Mouse (Mus musculus): ENCODE data around the gene Mnx1. TPM values are rescaled to one million over a fixed set of nuclear protein-coding genes. Genes with fewer than 3 reads are reported as not detected.
A peak's percentile ranks its signal among the peaks of the same experiment; 100 is the strongest.

Gene Mnx1
- polyA plus RNA-seq, 1 experiment, result not detected

DNA sequence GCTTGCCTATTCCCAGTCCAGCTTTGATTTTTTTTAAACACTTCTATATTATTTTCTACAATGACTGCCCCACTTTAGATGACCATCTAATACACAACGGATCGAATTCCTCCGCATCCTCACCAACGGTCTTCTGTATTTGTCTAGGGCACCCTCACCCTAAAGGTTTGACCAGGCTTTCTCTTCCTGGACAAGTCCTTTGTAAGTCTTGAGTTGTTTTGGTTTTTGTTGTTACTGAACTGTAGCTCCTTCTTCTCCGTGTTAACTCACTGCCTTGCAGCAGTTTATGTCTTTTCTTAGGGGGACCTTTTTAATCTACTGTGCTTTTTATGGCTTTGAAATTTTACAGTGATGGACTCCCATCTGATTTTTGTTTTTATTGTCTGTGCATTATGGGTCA lies 8.0 kb downstream of the Mnx1 start:
- no peak overlapping the region for H3K4me3 ChIP-seq (ENCODE audit: extremely low read depth, insufficient read depth, insufficient read length)
- 24% methylated on average over 5 of the region's 5 CpGs for WGBS
- peaks cover 4% of the 10 kb centered on the region; the same call in 1 of the 2 replicates for H3K4me1 ChIP-seq (ENCODE audit: control insufficient read depth, insufficient read depth, insufficient read length)
- H3K27ac ChIP-seq (ENCODE audit: insufficient read depth, low read length), result no peak overlapping the region
- no peaks in the 10 kb centered on the region for H3K36me3 ChIP-seq (ENCODE audit: control insufficient read depth, insufficient read depth, low read length)
- TF ChIP-seq POLR2A (IDR thresholded peaks at IDR 0.05; ENCODE audit: low read depth, low read length) (no peak), CTCF (IDR thresholded peaks at IDR 0.05; ENCODE audit: extremely low read depth, insufficient read depth, insufficient read length, insufficient replicate concordance) (no peak)
- no peak for DNase-seq (ENCODE audit: low read depth in 1 of 2, low spot score in 2 of 2)
- H3K27me3 ChIP-seq (ENCODE audit: control insufficient read depth, insufficient read depth, low read length), result peaks cover 33% of the 10 kb centered on the region

- Histone ChIP-seq H3K27ac (ENCODE audit: insufficient read depth, low read length) (no peak overlapping the region), H3K4me1 (ENCODE audit: control insufficient read depth, insufficient read depth, insufficient read length) (peaks cover 4% of the 10 kb centered on the region; the same call in 1 of the 2 replicates), H3K36me3 (ENCODE audit: control insufficient read depth, insufficient read depth, low read length) (no peaks in the 10 kb centered on the region), H3K27me3 (ENCODE audit: control insufficient read depth, insufficient read depth, low read length) (peaks cover 28% of the 10 kb centered on the region), H3K4me3 (ENCODE audit: extremely low read depth, insufficient read depth, insufficient read length) (no peak overlapping the region)
- DNase-seq (ENCODE audit: low read depth in 1 of 2, low spot score in 2 of 2), result no peak
- TF ChIP-seq POLR2A (IDR thresholded peaks at IDR 0.05; ENCODE audit: low read depth, low read length), result no peak
- TF ChIP-seq CTCF (IDR thresholded peaks at IDR 0.05; ENCODE audit: extremely low read depth, insufficient read depth, insufficient read length, insufficient replicate concordance), result no peak
- 19% methylated on average over 4 of the region's 4 CpGs for WGBS
These were observed 8.8 kb downstream of the Mnx1 start for GRCm38 (mm10) chr5:29469501-29469900.

DNA sequence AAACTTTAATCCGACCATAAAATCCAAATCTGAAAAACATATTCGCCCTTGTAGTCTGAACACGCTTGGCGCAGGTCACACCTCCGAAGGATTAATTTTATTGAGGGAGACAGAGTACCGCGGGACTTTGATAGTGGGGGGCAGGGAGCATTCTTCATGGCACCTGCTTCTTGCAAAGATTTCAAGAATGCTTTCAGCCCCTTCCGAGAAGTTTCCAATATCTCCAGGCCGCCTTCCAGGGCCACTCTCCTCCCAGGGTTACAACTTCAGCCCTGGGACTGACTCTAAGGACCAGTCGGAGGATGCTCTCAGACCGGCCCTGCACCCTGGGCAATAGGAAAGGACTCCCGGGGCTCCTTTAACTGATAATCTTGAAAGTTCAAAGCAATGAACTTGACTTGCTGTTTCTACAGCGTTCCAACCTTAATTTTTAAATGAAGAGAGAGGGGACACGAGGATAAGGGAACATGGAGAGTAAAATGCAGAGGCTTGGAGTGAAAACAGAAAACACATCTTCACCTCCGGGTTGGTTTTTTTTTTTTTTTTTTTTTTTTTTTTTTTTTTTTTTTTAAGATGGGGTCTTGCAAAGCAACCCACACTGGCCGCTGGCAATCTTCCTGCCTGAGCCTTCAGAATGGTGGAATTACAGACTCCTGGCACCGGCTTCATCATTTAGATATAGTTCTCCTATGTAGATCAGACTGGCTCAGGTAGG lies 9.8 kb downstream of the Mnx1 start:
- peaks cover 4% of the 10 kb centered on the region; the same call in 1 of the 2 replicates for H3K4me1 ChIP-seq (ENCODE audit: control insufficient read depth, insufficient read depth, insufficient read length)
- WGBS, result 5% methylated on average over 17 of the region's 17 CpGs
- TF ChIP-seq POLR2A (IDR thresholded peaks at IDR 0.05; ENCODE audit: low read depth, low read length) (no peak), CTCF (IDR thresholded peaks at IDR 0.05; ENCODE audit: extremely low read depth, insufficient read depth, insufficient read length, insufficient replicate concordance) (no peak)
- no peak for DNase-seq (ENCODE audit: low read depth in 1 of 2, low spot score in 2 of 2)
- H3K36me3 ChIP-seq (ENCODE audit: control insufficient read depth, insufficient read depth, low read length), result no peaks in the 10 kb centered on the region
- H3K27me3 ChIP-seq (ENCODE audit: control insufficient read depth, insufficient read depth, low read length), result peaks cover 19% of the 10 kb centered on the region
- peak overlapping the region; percentile 28 for H3K4me3 ChIP-seq (ENCODE audit: extremely low read depth, insufficient read depth, insufficient read length)
- H3K27ac ChIP-seq (ENCODE audit: insufficient read depth, low read length), result no peak overlapping the region

GRCm38 (mm10) chr5:29467489-29468350 lies 10.6 kb downstream of the Mnx1 start:
- no peak for DNase-seq (ENCODE audit: low read depth in 1 of 2, low spot score in 2 of 2)
- Histone ChIP-seq H3K27me3 (ENCODE audit: control insufficient read depth, insufficient read depth, low read length) (peaks cover 17% of the 10 kb centered on the region), H3K36me3 (ENCODE audit: control insufficient read depth, insufficient read depth, low read length) (no peaks in the 10 kb centered on the region), H3K4me3 (ENCODE audit: extremely low read depth, insufficient read depth, insufficient read length) (peak overlapping the region; percentile 28), H3K4me1 (ENCODE audit: control insufficient read depth, insufficient read depth, insufficient read length) (peaks cover 4% of the 10 kb centered on the region; the same call in 1 of the 2 replicates), H3K27ac (ENCODE audit: insufficient read depth, low read length) (no peak overlapping the region)
- TF ChIP-seq CTCF (IDR thresholded peaks at IDR 0.05; ENCODE audit: extremely low read depth, insufficient read depth, insufficient read length, insufficient replicate concordance) (no peak), POLR2A (IDR thresholded peaks at IDR 0.05; ENCODE audit: low read depth, low read length) (no peak)
- WGBS, result 10% methylated on average over 67 of the region's 67 CpGs

- peaks cover 2% of the 10 kb centered on the region; the same call in 1 of the 2 replicates for H3K27me3 ChIP-seq (ENCODE audit: control insufficient read depth, insufficient read depth, low read length)
- H3K36me3 ChIP-seq (ENCODE audit: control insufficient read depth, insufficient read depth, low read length), result no peaks in the 10 kb centered on the region
- H3K4me1 ChIP-seq (ENCODE audit: control insufficient read depth, insufficient read depth, insufficient read length), result peaks cover 4% of the 10 kb centered on the region; the same call in 1 of the 2 replicates
- 87% methylated on average over 9 of the region's 9 CpGs for WGBS
- TF ChIP-seq CTCF (IDR thresholded peaks at IDR 0.05; ENCODE audit: extremely low read depth, insufficient read depth, insufficient read length, insufficient replicate concordance), result no peak
- TF ChIP-seq POLR2A (IDR thresholded peaks at IDR 0.05; ENCODE audit: low read depth, low read length), result no peak
- DNase-seq (ENCODE audit: low read depth in 1 of 2, low spot score in 2 of 2), result no peak
- no peak overlapping the region for H3K4me3 ChIP-seq (ENCODE audit: extremely low read depth, insufficient read depth, insufficient read length)
- no peak overlapping the region for H3K27ac ChIP-seq (ENCODE audit: insufficient read depth, low read length)
These were observed 15.2 kb downstream of the Mnx1 start for GRCm38 (mm10) chr5:29462943-29463686.

GRCm38 (mm10) chr5:29456895-29457656 lies 21.2 kb downstream of the Mnx1 start:
- Histone ChIP-seq H3K27ac (ENCODE audit: insufficient read depth, low read length) (no peak overlapping the region), H3K27me3 (ENCODE audit: control insufficient read depth, insufficient read depth, low read length) (no peaks in the 10 kb centered on the region), H3K36me3 (ENCODE audit: control insufficient read depth, insufficient read depth, low read length) (peaks cover 10% of the 10 kb centered on the region), H3K4me3 (ENCODE audit: extremely low read depth, insufficient read depth, insufficient read length) (no peak overlapping the region), H3K4me1 (ENCODE audit: control insufficient read depth, insufficient read depth, insufficient read length) (no peaks in the 10 kb centered on the region)
- no peak for DNase-seq (ENCODE audit: low read depth in 1 of 2, low spot score in 2 of 2)
- TF ChIP-seq CTCF (IDR thresholded peaks at IDR 0.05; ENCODE audit: extremely low read depth, insufficient read depth, insufficient read length, insufficient replicate concordance) (no peak), POLR2A (IDR thresholded peaks at IDR 0.05; ENCODE audit: low read depth, low read length) (no peak)
- 87% methylated on average over 5 of the region's 5 CpGs for WGBS
